Mouse (Mus musculus) monocyte, adult 5-6 weeks (primary cell): Measurements from ENCODE around the gene Msi1. TPM values are rescaled to one million over a fixed set of nuclear protein-coding genes. Genes with fewer than 3 reads are reported as not detected.
"Not testable (repeated sequence)": the region's sequence is repeated elsewhere in the genome, so short reads cannot be mapped to it uniquely, and the experiment has no call there.

Experiments used
- ATAC-seq: fragments of 153-309, 156-312 bp; replicated peaks from 2 replicates; pipeline ENCODE4 v1.8.0; 2017; ENCODE audit warnings: mild to moderate bottlenecking; ENCODE audit not compliant: low TSS enrichment, insufficient number of reproducible peaks, severe bottlenecking, poor library complexity, low FRiP score
- total RNA-seq: library from RNA; stranded (forward); fragments of 200-1000, 200-491, 200-594 nt; gene quantifications from 3 replicates; pipeline ENCODE4 v1.2.3, GENCODE M21; 2017

The Msi1 gene
- total RNA-seq, 1 experiment from 2014 or later, result not detected

GRCm38 (mm10) chr5:115431898-115432259 lies 2.5 kb downstream of the Msi1 start:
- no peak for ATAC-seq

DNA sequence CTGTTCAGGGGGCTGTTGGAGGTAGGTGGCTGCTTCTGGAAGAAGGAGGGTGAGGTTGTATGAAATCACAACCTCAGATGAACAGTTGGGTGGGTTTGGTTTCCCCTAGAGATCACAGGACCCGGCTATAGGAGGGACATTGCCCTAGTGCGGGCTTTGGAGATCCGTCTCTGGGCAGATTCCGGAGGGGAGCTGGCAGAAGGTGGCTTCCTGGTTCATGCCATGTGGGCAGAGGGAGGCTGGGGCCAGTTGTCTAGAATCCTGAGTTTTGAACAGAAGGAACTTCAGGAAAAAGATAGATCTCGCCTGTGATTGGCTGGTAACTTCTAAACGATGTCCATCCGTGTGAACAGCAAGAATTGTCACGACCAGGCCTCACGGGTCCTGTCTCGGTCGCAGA lies 3.0 kb downstream of the Msi1 start:
- no peak for ATAC-seq

GRCm38 (mm10) chr5:115433191-115433590 lies 3.8 kb downstream of the Msi1 start:
- no peak for ATAC-seq

GRCm38 (mm10) chr5:115434280-115434852 lies 5.0 kb downstream of the Msi1 start:
- no peak for ATAC-seq

DNA sequence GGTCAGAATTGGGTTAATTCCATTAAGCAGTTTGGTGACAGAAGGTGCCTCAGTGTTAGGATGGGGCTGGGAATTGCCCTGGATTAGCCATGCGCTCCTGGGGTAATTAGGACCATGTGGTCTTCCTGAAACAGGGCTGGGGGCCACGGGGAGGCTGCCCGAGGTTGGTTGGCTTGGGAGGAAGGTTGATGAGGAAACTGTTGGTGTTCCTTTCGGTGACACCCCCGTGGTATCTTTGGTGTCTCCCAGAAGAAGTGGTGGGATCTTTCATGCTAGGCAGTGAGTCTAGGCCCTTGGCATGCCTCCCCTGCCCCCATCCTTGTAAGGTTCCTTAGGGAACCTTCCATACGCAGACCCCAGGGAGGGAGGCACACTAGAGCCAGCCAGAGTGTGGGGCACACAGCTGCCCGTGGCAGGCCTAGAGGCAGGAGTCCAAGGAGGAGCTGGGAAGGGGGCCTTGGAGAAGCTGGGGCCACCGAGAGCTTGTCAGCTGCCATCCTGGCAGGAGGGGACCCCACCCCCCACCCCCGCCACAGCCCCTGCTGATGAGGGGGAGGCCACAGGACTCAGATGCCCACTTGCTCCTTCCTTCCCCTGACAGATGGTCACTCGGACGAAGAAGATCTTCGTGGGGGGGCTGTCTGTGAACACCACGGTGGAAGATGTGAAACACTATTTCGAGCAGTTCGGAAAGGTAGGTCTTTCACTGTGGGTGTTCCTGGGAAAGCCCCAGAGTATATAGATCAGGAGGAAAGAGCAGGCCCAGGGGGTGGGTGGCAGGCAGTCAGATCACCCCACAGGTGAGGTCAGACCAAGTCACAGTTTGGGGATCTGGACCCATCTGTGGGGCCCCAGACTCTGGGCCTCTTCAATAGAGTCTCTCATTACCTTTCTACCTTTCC lies 5.7 kb downstream of the Msi1 start:
- no peak for ATAC-seq

DNA sequence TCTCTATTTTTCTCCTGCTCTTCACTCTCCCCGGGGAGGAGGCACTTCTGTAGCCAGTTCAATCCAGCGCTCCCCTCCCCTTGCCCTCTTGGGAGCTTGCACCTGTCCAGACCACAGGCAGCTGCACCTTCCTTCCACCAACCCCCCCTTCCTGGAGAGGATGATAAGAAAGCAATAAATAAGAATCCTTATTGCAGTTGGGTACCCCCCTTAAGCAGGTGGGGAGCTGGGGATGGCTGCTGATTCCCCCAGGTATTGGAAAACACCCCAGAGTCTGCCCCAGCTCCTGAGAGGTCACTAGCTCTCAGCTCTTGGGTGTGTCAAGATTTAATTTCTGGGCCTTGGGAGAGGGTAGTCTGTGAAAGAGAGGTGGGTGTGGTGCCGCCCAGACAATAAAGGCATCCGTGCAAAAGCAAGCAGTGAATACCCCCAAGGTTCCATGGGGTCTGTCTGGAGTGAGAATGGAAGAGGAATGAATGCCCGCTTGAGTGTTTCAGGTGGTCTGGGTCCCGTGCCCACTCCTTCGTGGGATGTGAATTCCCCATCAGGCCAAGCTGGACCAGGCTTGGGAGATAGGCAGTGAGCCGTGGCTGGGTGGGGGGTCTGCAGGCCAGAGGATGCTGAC lies 6.5 kb downstream of the Msi1 start:
- no peak for ATAC-seq

DNA sequence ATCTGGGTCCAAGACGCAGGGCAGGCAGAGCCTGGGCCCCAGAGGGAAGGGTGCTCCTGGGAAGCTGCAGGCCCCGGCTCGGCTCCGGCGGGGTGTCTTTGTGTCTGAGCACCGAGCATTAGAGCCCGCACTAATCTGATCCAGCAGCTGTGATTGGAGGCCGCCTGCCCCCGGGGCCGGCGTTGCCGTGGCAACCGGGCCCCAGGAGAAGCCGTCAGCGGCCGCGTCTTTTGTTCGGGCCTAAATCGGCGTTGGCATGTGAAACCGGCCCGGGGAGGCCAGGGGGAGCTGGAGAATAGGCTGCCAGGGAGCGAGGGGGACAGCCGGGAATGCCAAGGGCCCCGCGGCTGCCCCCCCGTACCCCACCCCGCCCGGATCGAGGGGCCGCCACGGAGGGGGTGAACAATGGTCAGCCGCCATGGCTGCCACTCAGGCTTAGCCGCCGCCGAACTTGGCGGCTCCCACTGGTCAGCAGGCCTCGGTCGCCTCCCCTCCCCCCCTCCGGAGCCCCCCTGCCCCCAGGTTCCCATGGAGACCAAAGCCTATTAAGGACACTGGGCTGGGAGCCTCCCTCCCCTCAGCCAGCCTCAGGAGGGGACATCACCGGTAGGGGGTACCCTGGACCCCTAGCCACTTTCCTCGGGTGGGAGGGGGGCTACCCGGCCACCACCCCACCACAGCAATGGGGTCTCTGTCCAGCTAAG lies 7.2 kb downstream of the Msi1 start:
- ATAC-seq, result no peak

DNA sequence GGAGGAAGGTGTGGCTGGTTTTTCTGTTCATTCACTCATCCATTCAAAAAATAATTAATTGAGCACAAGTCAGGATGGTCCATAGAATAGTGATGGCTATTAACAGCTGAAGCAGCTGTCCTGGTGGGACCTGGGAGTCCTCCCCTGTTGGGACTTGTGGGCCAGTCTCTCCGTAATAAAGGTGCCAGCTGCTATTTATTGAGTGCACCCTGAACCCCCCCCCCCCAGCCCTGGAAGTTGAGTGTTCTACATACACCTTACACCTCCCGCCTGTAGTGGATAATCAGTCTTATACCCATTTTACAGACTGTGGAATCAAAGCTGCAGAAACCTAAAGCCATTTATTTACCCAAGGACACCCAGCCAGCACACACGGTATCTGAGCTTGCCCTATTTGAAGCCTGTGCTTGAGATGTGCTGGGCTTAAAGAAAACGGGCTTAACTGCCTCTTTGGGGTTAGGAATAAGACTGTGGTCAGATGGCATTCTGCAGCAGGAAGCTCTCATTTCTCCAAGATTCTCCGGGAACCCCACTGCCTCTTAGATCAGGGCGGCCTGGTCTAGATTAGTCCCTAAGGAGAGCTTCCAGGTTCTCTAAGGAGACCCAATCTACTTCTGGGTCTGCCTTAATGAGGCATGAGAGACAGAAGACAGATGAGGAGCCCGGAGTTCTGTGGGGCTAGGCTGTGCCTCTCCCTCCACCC lies 8.0 kb downstream of the Msi1 start:
- no peak for ATAC-seq

- no peak for ATAC-seq
Measured at GRCm38 (mm10) chr5:115437945-115438315, 8.5 kb downstream of the Msi1 start.

GRCm38 (mm10) chr5:115438667-115439066 lies 9.3 kb downstream of the Msi1 start:
- no peak for ATAC-seq

- peak; percentile 71; the same call in 1 of the 2 replicates for ATAC-seq
Measured at GRCm38 (mm10) chr5:115441205-115441849, 11.9 kb downstream of the Msi1 start.

GRCm38 (mm10) chr5:115442663-115443062 lies 13.3 kb downstream of the Msi1 start:
- not testable (repeated sequence) for ATAC-seq

DNA sequence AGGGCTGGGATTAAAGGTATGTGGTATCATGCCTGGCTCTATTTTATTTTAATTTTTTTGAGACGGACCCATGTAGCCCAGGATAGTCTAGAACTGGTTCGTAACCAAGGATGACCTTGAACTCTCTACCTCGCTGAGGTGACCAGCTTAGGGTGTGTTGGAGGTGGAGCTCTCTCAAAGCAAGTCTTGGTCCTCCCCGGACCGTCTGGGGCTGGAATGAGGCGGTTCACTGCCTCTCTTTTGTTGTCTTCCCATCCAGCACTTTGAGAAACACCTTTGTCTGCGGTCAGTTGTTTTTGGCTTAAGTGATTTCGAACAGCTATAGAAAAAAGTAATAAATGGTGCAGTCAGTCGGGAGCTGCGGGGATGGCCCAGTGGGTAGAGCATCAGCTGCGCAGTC lies 14.7 kb downstream of the Msi1 start:
- no peak for ATAC-seq

DNA sequence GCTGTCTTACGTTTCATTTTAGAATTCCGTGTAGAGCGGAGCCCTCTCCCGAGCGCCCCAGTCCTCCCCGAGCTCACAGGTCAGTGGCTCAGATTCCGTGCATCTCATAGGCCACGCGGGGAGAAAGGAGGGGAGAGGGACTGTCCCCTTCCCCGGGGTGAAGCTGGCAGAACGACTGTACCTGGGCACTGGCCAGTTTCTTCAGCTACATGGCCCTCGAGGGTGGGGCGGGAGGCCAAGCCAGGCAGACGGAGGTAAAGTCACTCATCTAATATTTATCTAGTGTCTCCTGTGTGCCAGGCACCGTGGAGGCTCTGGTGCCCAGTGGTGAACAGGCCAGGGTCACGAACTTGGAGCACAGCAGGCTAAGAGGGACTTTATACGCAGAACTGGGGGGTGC lies 17.7 kb downstream of the Msi1 start:
- no peak for ATAC-seq

DNA sequence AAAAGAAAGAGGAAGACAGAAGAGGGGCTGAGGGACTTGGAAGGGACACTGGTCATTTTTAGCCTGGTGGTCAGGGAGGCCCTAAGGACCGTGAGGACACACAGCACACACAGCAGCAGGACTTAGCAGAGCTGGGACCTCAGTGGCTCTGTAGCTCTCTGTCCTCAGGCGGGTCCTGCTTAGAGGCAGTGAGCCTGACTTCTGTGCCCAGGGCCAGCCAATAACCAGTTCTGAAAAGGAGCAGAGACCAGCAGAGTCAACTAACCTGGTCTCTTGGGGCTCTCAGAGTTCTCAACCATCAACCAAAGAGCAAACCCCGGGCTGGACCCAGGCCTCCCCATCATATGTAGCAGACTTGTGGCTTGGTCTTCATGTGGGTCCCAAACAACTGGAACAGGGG lies 19.8 kb downstream of the Msi1 start:
- ATAC-seq, result no peak

DNA sequence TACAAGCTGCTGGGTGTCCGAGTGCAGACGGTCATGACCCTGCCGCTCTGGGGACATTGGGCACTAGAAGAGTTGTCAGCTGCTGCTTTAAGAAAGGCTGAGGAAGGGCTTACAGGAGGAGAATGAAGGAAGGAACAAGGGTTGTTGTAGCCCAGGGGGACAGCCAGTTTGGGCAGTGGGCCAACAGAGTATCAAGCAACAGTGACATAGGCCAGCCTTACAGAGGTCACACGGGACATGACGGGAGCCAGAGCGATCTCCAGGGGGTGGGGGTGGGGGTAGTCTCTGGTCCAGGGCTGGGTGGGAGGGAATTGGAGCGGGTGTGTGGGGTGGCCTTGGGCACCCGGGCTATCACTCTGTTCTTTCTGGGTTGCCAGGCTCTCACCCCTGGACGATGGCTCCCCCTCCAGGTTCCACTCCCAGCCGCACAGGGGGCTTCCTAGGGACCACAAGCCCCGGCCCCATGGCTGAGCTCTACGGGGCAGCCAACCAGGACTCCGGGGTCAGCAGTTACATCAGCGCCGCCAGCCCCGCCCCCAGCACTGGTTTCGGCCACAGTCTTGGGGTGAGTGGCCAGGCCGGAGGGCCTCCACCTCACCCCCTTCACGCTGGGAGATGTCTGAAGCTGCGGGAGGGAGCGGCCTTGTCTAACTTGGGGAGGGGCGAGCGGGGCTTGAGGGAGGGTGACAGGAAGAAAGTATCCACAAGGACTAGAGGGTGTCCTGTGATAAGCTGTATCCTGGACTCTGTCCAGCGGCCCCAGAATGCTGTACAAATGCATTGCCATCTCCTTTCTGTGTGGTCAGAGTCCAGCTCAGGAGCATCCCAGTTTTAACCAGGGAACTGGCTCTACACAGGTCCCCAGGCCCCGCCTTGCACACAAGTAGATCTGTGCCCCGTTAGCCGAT lies 21.3 kb downstream of the Msi1 start:
- no peak for ATAC-seq

- no peak for ATAC-seq
Measured at GRCm38 (mm10) chr5:115454422-115455090, 25.2 kb downstream of the Msi1 start.
